Mouse (Mus musculus) midbrain, embryonic 10.5 days (tissue): ENCODE data around the gene Nup160. TPM values are rescaled to one million over a fixed set of nuclear protein-coding genes. Genes with fewer than 3 reads are reported as not detected.

Experiments used
- DNase-seq: peaks from one replicate; pipeline ENCODE4 v3.0.0-alpha.2; 2017; ENCODE audit warnings: low spot score
- H3K27ac ChIP-seq: fragments of 300-500 bp; sonication (generic); replicated peaks from 2 replicates; pipeline ENCODE4 v1.5.1; 2016; ENCODE audit warnings: mild to moderate bottlenecking
- H3K27me3 ChIP-seq: fragments of 300-500 bp; sonication (generic); 2 replicates; pipeline ENCODE4 v1.6.1; 2016; ENCODE audit warnings: low read depth, mild to moderate bottlenecking; ENCODE audit not compliant: poor library complexity, severe bottlenecking
- H3K36me3 ChIP-seq: fragments of 300-500 bp; sonication (generic); 2 replicates; pipeline ENCODE4 v1.6.1; 2016; ENCODE audit warnings: mild to moderate bottlenecking, moderate library complexity
- H3K4me1 ChIP-seq: fragments of 300-500 bp; sonication (generic); 2 replicates; pipeline ENCODE4 v1.6.1; 2016
- H3K4me3 ChIP-seq: fragments of 300-500 bp; sonication (generic); 2 replicates; pipeline ENCODE4 v1.5.1; 2016; ENCODE audit warnings: mild to moderate bottlenecking, moderate library complexity
- H3K9me3 ChIP-seq: fragments of 300-500 bp; sonication (generic); replicated peaks from 2 replicates; pipeline ENCODE4 v1.6.1; 2016; ENCODE audit warnings: mild to moderate bottlenecking
- WGBS: fragments of 180-500 bp; shearing (Covaris S2); methylation state at CpG from one replicate; pipeline ENCODE4 v1.1.7; 2016; 5-methylcytosine and 5-hydroxymethylcytosine counted together
- polyA plus RNA-seq: library from polyadenylated mRNA; unstranded; fragments of >200 nt; fragmentation: Nextera tagmentation; extraction: Ambion mirVana; gene quantifications from 2 replicates; pipeline ENCODE4 v1.2.1, GENCODE M21; 2016

Gene Nup160
- polyA plus RNA-seq, 1 experiment from 2014 or later: 62.5 TPM

- H3K27ac ChIP-seq: no peak overlapping the region
- no peaks in the 10 kb centered on the region for H3K27me3 ChIP-seq
- H3K9me3 ChIP-seq: no peaks in the 10 kb centered on the region
- peaks cover 42% of the 10 kb centered on the region for H3K36me3 ChIP-seq
- H3K4me1 ChIP-seq: no peaks in the 10 kb centered on the region
- WGBS: 86% methylated on average over 3 of the region's 3 CpGs
- H3K4me3 ChIP-seq: no peak overlapping the region
- DNase-seq: no peak
Measured at GRCm38 (mm10) chr2:90739327-90739726, 62.3 kb downstream of the Nup160 start.

GRCm38 (mm10) chr2:90739921-90740320 is 62.9 kb downstream of the Nup160 start:
- Histone ChIP-seq H3K9me3 (no peaks in the 10 kb centered on the region), H3K27ac (no peak overlapping the region), H3K4me1 (no peaks in the 10 kb centered on the region), H3K36me3 (peaks cover 36% of the 10 kb centered on the region), H3K27me3 (no peaks in the 10 kb centered on the region), H3K4me3 (no peak overlapping the region)
- DNase-seq: no peak
- WGBS: 90% methylated on average over 5 of the region's 5 CpGs

GRCm38 (mm10) chr2:90744285-90745052 is 67.5 kb downstream of the Nup160 start:
- 58% methylated on average over 12 of the region's 12 CpGs for WGBS
- Histone ChIP-seq H3K9me3 (no peaks in the 10 kb centered on the region), H3K27ac (peak overlapping the region; percentile 98), H3K36me3 (peaks cover 26% of the 10 kb centered on the region), H3K4me1 (peaks cover 18% of the 10 kb centered on the region), H3K27me3 (no peaks in the 10 kb centered on the region), H3K4me3 (peak overlapping the region; percentile 87)
- no peak for DNase-seq

GRCm38 (mm10) chr2:90745053-90745678 is 68.2 kb downstream of the Nup160 start, which contains the start of gene Fnbp4:
Gene Fnbp4 (plus strand): TSS chr2:90745370.
- no peaks in the 10 kb centered on the region for H3K27me3 ChIP-seq
- no peaks in the 10 kb centered on the region for H3K9me3 ChIP-seq
- peak; percentile 98 for DNase-seq
- peaks cover 33% of the 10 kb centered on the region for H3K36me3 ChIP-seq
- peak within 1 kb of the TSS; percentile 87 for H3K4me3 ChIP-seq
- under 1% methylated on average over 44 of the region's 44 CpGs for WGBS
- H3K4me1 ChIP-seq: peaks cover 18% of the 10 kb centered on the region
- peak within 1 kb of the TSS; percentile 98 for H3K27ac ChIP-seq

- H3K36me3 ChIP-seq: peaks cover 41% of the 10 kb centered on the region
Measured at GRCm38 (mm10) chr2:90745740-90746537, 68.9 kb downstream of the Nup160 start.

GRCm38 (mm10) chr2:90746538-90746865 is 69.5 kb downstream of the Nup160 start:
- 23% methylated on average over 4 of the region's 4 CpGs for WGBS
- H3K27ac ChIP-seq: peak overlapping the region; percentile 98
- no peaks in the 10 kb centered on the region for H3K9me3 ChIP-seq

More at GRCm38 (mm10) chr2:90745740-90746537, 68.9 kb downstream of the Nup160 start:
- H3K4me3 ChIP-seq: peak overlapping the region; percentile 87
- peaks cover 18% of the 10 kb centered on the region for H3K4me1 ChIP-seq
- H3K27me3 ChIP-seq: no peaks in the 10 kb centered on the region
- WGBS: under 1% methylated on average over 54 of the region's 54 CpGs
- no peaks in the 10 kb centered on the region for H3K9me3 ChIP-seq
- DNase-seq: no peak
- H3K27ac ChIP-seq: peak overlapping the region; percentile 98

GRCm38 (mm10) chr2:90747131-90747530 is 70.1 kb downstream of the Nup160 start:
- 96% methylated on average over 10 of the region's 10 CpGs for WGBS
- H3K27me3 ChIP-seq: no peaks in the 10 kb centered on the region
- H3K9me3 ChIP-seq: no peaks in the 10 kb centered on the region
- H3K36me3 ChIP-seq: peaks cover 51% of the 10 kb centered on the region
- DNase-seq: no peak
- H3K4me3 ChIP-seq: peak overlapping the region; percentile 87
- H3K4me1 ChIP-seq: peaks cover 18% of the 10 kb centered on the region
- H3K27ac ChIP-seq: no peak overlapping the region

More at GRCm38 (mm10) chr2:90746538-90746865, 69.5 kb downstream of the Nup160 start:
- Histone ChIP-seq H3K36me3 (peaks cover 46% of the 10 kb centered on the region), H3K4me3 (peak overlapping the region; percentile 87), H3K4me1 (peaks cover 18% of the 10 kb centered on the region), H3K27me3 (no peaks in the 10 kb centered on the region)
- DNase-seq: no peak

- WGBS: 87% methylated on average over 6 of the region's 6 CpGs
- Histone ChIP-seq H3K36me3 (peaks cover 79% of the 10 kb centered on the region), H3K4me1 (peaks cover 18% of the 10 kb centered on the region), H3K27ac (no peak overlapping the region), H3K27me3 (no peaks in the 10 kb centered on the region), H3K9me3 (no peaks in the 10 kb centered on the region), H3K4me3 (no peak overlapping the region)
- DNase-seq: no peak
Measured at GRCm38 (mm10) chr2:90749676-90750459, 72.9 kb downstream of the Nup160 start.

GRCm38 (mm10) chr2:90753565-90753964 is 76.5 kb downstream of the Nup160 start:
- Histone ChIP-seq H3K4me1 (0 out of 2 replicates have a peak, but pooled peaks cover 4% of the 10 kb centered on the region), H3K36me3 (peaks cover 97% of the 10 kb centered on the region), H3K9me3 (no peaks in the 10 kb centered on the region), H3K27ac (no peak overlapping the region), H3K4me3 (no peak overlapping the region), H3K27me3 (no peaks in the 10 kb centered on the region)
- no peak for DNase-seq
- 96% methylated on average over 2 of the region's 2 CpGs for WGBS

- Histone ChIP-seq H3K27me3 (no peaks in the 10 kb centered on the region), H3K36me3 (peaks cover 97% of the 10 kb centered on the region), H3K4me1 (no peaks in the 10 kb centered on the region), H3K9me3 (no peaks in the 10 kb centered on the region), H3K4me3 (no peak overlapping the region), H3K27ac (no peak overlapping the region)
- DNase-seq: no peak
- WGBS: 97% methylated on average over 3 of the region's 3 CpGs
Measured at GRCm38 (mm10) chr2:90754188-90754587, 77.2 kb downstream of the Nup160 start.

- Histone ChIP-seq H3K36me3 (peaks cover 98% of the 10 kb centered on the region), H3K4me3 (no peak overlapping the region), H3K27me3 (no peaks in the 10 kb centered on the region), H3K27ac (no peak overlapping the region), H3K4me1 (no peaks in the 10 kb centered on the region), H3K9me3 (no peaks in the 10 kb centered on the region)
- no peak for DNase-seq
- WGBS: 94% methylated on average over 3 of the region's 3 CpGs
Measured at GRCm38 (mm10) chr2:90765123-90765522, 88.1 kb downstream of the Nup160 start.

- Histone ChIP-seq H3K27ac (no peak overlapping the region), H3K36me3 (peaks cover 52% of the 10 kb centered on the region)
- DNase-seq: no peak
Measured at GRCm38 (mm10) chr2:90781323-90781722, 104.3 kb downstream of the Nup160 start.

More at GRCm38 (mm10) chr2:90781323-90781722, 104.3 kb downstream of the Nup160 start:
- no peak overlapping the region for H3K4me3 ChIP-seq
- peaks cover 19% of the 10 kb centered on the region for H3K4me1 ChIP-seq
- 45% methylated on average over 3 of the region's 3 CpGs for WGBS
- H3K27me3 ChIP-seq: peaks cover 18% of the 10 kb centered on the region
- H3K9me3 ChIP-seq: no peaks in the 10 kb centered on the region
